16 mouse cellular contexts compared by ENCODE assay signal in genomic region chr8:122701441-122702185, GRCm38 (mm10). TPM values are rescaled to one million over a fixed set of nuclear protein-coding genes. Genes with fewer than 3 reads are reported as not detected.
DNase-seq lines count a peak whose midpoint lies in the region; ATAC-seq lines count a peak whose summit lies in the region.
"Had no signal": no experiment of that assay in that cellular context is flagged by ENCODE, and none has a peak within 500 bp of the region (broad histone marks: within the 10 kb centered on the region; RNA-seq: fewer than 3 reads in every experiment).

No protein-coding gene starts in this region.

- DNase-seq in liver, embryonic 11.5 days (ENCODE audit: low spot score): no peak
- no peak for DNase-seq in liver
- DNase-seq in T-cell, adult 2 months (ENCODE audit: low spot score): peak; percentile 44
- DNase-seq in thymus, postnatal 14 days: peak; percentile 88
- no peak for DNase-seq in retina, embryonic 14.5 days (ENCODE audit: low spot score)
- no peak for DNase-seq in lung, postnatal 25 days (ENCODE audit: low spot score)
- DNase-seq in cerebellum, postnatal 4 days (ENCODE audit: low spot score in 2 of 2): no peak
- DNase-seq: adrenal gland, postnatal 10 days; gastrocnemius, postnatal 10 days; kidney, adult 9 months; lung, embryonic 14.5 days had no signal

- H3K27ac ChIP-seq in liver, embryonic 11.5 days (ENCODE audit: low read depth, low read length): peak overlapping the region; percentile 83
- H3K27ac ChIP-seq: embryonic facial prominence, embryonic 15.5 days; forebrain, embryonic 15.5 days; hindbrain, embryonic 12.5 days had no signal

- no peak overlapping the region for H3K4me3 ChIP-seq in liver, embryonic 11.5 days (ENCODE audit: low read depth, low read length)
- H3K4me3 ChIP-seq: embryonic facial prominence, embryonic 15.5 days; forebrain, embryonic 15.5 days; hindbrain, embryonic 12.5 days; myocyte had no signal

- 0 out of 2 replicates have a peak overlapping the region, but pooled peaks have one; percentile 20 for H3K9ac ChIP-seq in liver, embryonic 11.5 days (ENCODE audit: low read depth, low read length)
- H3K9ac ChIP-seq: embryonic facial prominence, embryonic 15.5 days; forebrain, embryonic 15.5 days; hindbrain, embryonic 12.5 days; lung, embryonic 14.5 days had no signal

- ATAC-seq in liver, embryonic 11.5 days (replicated peaks; ENCODE audit: low FRiP score): no peak
- peak; percentile 34; the same call in 1 of the 2 replicates for ATAC-seq in neutrophil, adult 5-6 weeks (ENCODE audit: extremely low read depth, insufficient number of reproducible peaks, low FRiP score, poor library complexity, severe bottlenecking)
- ATAC-seq: forebrain, embryonic 15.5 days had no signal

- H3K27me3 ChIP-seq in liver, embryonic 11.5 days (replicated peaks; ENCODE audit: control insufficient read depth, insufficient read depth, low read length): no peaks in the 10 kb centered on the region; the same call in 1 of the 2 replicates

- peak overlapping the region; percentile 95 for H3K4me2 ChIP-seq in liver, embryonic 11.5 days
- H3K4me2 ChIP-seq: embryonic facial prominence, embryonic 15.5 days; forebrain, embryonic 15.5 days; hindbrain, embryonic 12.5 days; lung, embryonic 14.5 days had no signal

- H3K36me3 ChIP-seq in liver, embryonic 11.5 days (ENCODE audit: control insufficient read depth, insufficient read depth, low read length): no peaks in the 10 kb centered on the region
- H3K36me3 ChIP-seq: embryonic facial prominence, embryonic 15.5 days; forebrain, embryonic 15.5 days; hindbrain, embryonic 12.5 days had no signal

- no peaks in the 10 kb centered on the region for H3K9me3 ChIP-seq in liver, embryonic 11.5 days (ENCODE audit: control insufficient read depth, low read length)
- H3K9me3 ChIP-seq: embryonic facial prominence, embryonic 15.5 days; forebrain, embryonic 15.5 days; hindbrain, embryonic 12.5 days had no signal

- H3K4me1 ChIP-seq in liver, embryonic 11.5 days (replicated peaks; ENCODE audit: control insufficient read depth, insufficient read depth, low read length): peaks cover 56% of the 10 kb centered on the region

- 52% methylated on average over 12 of the region's 12 CpGs for WGBS in liver, embryonic 11.5 days

RNA-seq across cellular contexts. Expression of gene Cbfa2t3, which starts 2.7 kb away (rescaled TPM):
- 13.8 and 14.4 TPM in 2 replicates for polyA plus RNA-seq in liver, embryonic 11.5 days (2014; fragmentation: Nextera tagmentation; extraction: Ambion mirVana)
- 6.8 and 17.8 TPM in 2 replicates for total RNA-seq in neutrophil, adult 5-6 weeks (2017)

Comparison
In these comparisons a context has a peak if more than half of its experiments do, and no peak if none do; other contexts are left out.
1. DNase-seq: peak in T-cell, adult 2 months (single experiment) and thymus, postnatal 14 days (single experiment); none in liver, embryonic 11.5 days (single experiment), liver (single experiment), retina, embryonic 14.5 days (single experiment), lung, postnatal 25 days (single experiment) and cerebellum, postnatal 4 days (0 of 2).